Mouse (Mus musculus) midbrain, postnatal 0 days (tissue): ENCODE data around the gene Ndufa11. TPM values are rescaled to one million over a fixed set of nuclear protein-coding genes. Genes with fewer than 3 reads are reported as not detected.

ENCODE experiments used
- ATAC-seq: fragments of 200-750 bp; cut with Nextera tagmentation; 2 replicates; pipeline ENCODE4 v1.8.0; 2017; ENCODE audit warnings: moderate number of reproducible peaks, mild to moderate bottlenecking, moderate TSS enrichment, moderate library complexity; ENCODE audit not compliant: low FRiP score
- DNase-seq: peaks from one replicate; pipeline ENCODE4 v3.0.0-alpha.2; 2015; ENCODE audit warnings: low spot score
- H3K27ac ChIP-seq: fragments of 300-500 bp; sonication (generic); 2 replicates; pipeline ENCODE4 v1.5.1; 2014; ENCODE audit warnings: low read depth, mild to moderate bottlenecking, low read length, mixed read lengths
- H3K27me3 ChIP-seq: fragments of 300-500 bp; sonication (generic); 2 replicates; pipeline ENCODE4 v1.6.1; 2014; ENCODE audit warnings: low read length, control low read depth, mixed read lengths; ENCODE audit not compliant: insufficient read depth
- H3K36me3 ChIP-seq: fragments of 300-500 bp; sonication (generic); 2 replicates; pipeline ENCODE4 v1.6.1; 2014; ENCODE audit warnings: low read length, control low read depth, mixed read lengths; ENCODE audit not compliant: insufficient read depth
- H3K4me1 ChIP-seq: fragments of 300-500 bp; sonication (generic); 2 replicates; pipeline ENCODE4 v1.6.1; 2014; ENCODE audit warnings: mild to moderate bottlenecking, control low read depth, antibody characterized with exemption, low read length, mixed read lengths; ENCODE audit not compliant: insufficient read depth
- H3K4me2 ChIP-seq: fragments of 300-500 bp; sonication (generic); 2 replicates; pipeline ENCODE4 v1.6.1; 2014; ENCODE audit warnings: low read depth, mild to moderate bottlenecking, low read length, mixed read lengths; ENCODE audit not compliant: poor library complexity, severe bottlenecking
- H3K4me3 ChIP-seq: fragments of 300-500 bp; sonication (generic); 2 replicates; pipeline ENCODE4 v1.5.1; 2014; ENCODE audit warnings: low read depth, mild to moderate bottlenecking, low read length, moderate library complexity
- H3K9ac ChIP-seq: fragments of 300-500 bp; sonication (generic); replicated peaks from 2 replicates; pipeline ENCODE4 v1.6.1; 2014; ENCODE audit warnings: mild to moderate bottlenecking, low read length, moderate library complexity, mixed read lengths; ENCODE audit not compliant: poor library complexity, severe bottlenecking
- H3K9me3 ChIP-seq: fragments of 300-500 bp; sonication (generic); 2 replicates; pipeline ENCODE4 v1.6.1; 2016; ENCODE audit warnings: low read length, control low read depth
- CTCF ChIP-seq: IDR thresholded peaks from 2 replicates; pipeline ENCODE4 v1.5.1; 2016; ENCODE audit warnings: antibody characterized with exemption, mild to moderate bottlenecking
- WGBS: fragments of 180-500 bp; shearing (Covaris S2); extraction: QIAGEN DNeasy Blood & Tissue Kit; methylation state at CpG from one replicate; pipeline ENCODE4 v1.1.7; 2014; 5-methylcytosine and 5-hydroxymethylcytosine counted together
- polyA plus RNA-seq: library from polyadenylated mRNA; unstranded; fragments of >200 nt; fragmentation: Nextera tagmentation; extraction: Ambion mirVana; gene quantifications from 2 replicates; pipeline ENCODE4 v1.2.1, GENCODE M21; 2015
- total RNA-seq: library from RNA; depleted of rRNA; stranded (reverse); fragments of >200 nt; gene quantifications from 2 replicates; pipeline ENCODE4 v1.2.3, GENCODE M21; 2014

Gene Ndufa11
- total and polyA plus RNA-seq, 2 experiments from 2014 or later = 480 to 630 TPM

DNA sequence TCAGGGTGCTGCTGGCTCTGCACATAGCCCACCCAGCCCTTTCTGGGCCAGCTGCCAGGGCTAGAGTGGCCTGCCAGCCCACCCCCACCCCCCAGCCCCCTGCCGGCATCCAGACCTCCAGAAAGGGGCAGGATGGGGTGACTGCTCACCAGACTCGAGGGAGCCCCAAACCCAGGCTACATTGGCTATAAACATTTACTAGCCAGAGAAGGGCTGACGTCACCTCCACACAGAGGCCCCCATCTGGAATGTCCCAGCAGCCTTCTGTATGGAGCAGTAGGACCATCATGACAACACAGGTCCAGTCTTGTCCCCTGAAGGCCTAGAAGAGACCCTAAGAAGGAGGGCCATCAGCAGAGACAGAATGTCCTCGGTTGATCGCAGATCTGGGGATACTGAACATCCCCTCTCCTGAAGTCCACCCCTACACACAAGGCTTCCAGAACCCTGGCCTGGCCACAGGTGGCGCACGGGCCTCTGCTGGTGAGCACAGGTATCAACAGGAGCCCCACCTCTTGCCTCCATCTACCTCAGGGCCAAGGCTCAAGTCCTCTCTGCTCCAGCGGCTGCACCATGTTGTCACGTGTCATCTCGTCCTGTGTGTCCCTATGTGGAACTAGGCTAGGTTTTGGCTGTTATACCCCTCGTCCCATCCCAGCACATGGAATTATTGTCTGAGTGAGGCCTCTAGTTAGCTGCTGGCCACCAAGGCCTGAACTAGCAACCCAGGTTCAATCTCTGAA is 6.0 kb downstream of the Ndufa11 start:
- Histone ChIP-seq H3K4me3 (no peak overlapping the region), H3K4me2 (no peak overlapping the region), H3K27me3 (no peaks in the 10 kb centered on the region), H3K27ac (no peak overlapping the region), H3K9me3 (no peaks in the 10 kb centered on the region), H3K36me3 (peaks cover 26% of the 10 kb centered on the region), H3K4me1 (peaks cover 8% of the 10 kb centered on the region), H3K9ac (no peak overlapping the region)
- 85% methylated on average over 11 of the region's 11 CpGs for WGBS
- no peak for ATAC-seq
- TF ChIP-seq CTCF = no peak; the same call in 1 of the 2 replicates
- DNase-seq = no peak

DNA sequence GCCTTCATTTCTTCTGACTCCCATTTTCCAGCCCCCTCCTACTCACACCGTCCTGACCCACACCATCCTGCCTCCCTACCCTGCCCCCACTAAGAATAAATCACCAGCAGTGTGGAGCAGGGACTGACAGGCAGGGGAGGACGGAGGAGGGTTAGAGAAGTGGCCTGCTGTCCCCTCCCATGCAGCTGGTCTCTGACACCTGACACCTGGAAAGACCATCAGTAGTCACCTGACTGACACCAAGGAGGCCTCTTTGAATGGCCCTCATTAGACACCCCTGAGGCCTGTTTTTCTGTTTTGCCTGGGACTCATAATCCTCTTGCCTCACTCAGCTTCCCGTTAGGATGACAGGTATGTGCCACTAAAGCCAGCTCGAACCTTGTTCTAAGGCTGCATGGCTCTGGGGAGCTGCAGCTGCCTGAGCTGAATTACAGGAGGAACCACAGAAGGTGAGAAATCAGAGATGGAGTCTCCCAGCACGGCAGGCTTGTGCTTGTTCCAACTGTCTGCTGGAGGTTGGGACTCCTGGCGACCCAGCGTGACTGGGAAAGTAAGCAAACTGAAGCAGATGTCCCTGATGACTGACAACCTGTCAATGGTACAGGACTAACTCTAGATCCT is 9.6 kb downstream of the Ndufa11 start:
- Histone ChIP-seq H3K9ac (no peak overlapping the region), H3K4me2 (no peak overlapping the region), H3K4me3 (no peak overlapping the region), H3K9me3 (no peaks in the 10 kb centered on the region), H3K36me3 (peaks cover 17% of the 10 kb centered on the region), H3K27me3 (no peaks in the 10 kb centered on the region), H3K4me1 (no peaks in the 10 kb centered on the region), H3K27ac (no peak overlapping the region)
- no peak for ATAC-seq
- WGBS = 21% methylated on average over 7 of the region's 7 CpGs
- DNase-seq = no peak
- TF ChIP-seq CTCF = no peak

GRCm38 (mm10) chr17:56727659-56728058 is 10.1 kb downstream of the Ndufa11 start:
- no peaks in the 10 kb centered on the region for H3K4me1 ChIP-seq
- no peak overlapping the region for H3K9ac ChIP-seq
- no peak overlapping the region for H3K27ac ChIP-seq
- ATAC-seq (no peak), DNase-seq (no peak)
- no peaks in the 10 kb centered on the region for H3K9me3 ChIP-seq
- TF ChIP-seq CTCF = no peak
- peaks cover 12% of the 10 kb centered on the region for H3K36me3 ChIP-seq
- WGBS = 19% methylated on average over 12 of the region's 12 CpGs
- no peak overlapping the region for H3K4me3 ChIP-seq
- H3K4me2 ChIP-seq = no peak overlapping the region
- H3K27me3 ChIP-seq = no peaks in the 10 kb centered on the region

DNA sequence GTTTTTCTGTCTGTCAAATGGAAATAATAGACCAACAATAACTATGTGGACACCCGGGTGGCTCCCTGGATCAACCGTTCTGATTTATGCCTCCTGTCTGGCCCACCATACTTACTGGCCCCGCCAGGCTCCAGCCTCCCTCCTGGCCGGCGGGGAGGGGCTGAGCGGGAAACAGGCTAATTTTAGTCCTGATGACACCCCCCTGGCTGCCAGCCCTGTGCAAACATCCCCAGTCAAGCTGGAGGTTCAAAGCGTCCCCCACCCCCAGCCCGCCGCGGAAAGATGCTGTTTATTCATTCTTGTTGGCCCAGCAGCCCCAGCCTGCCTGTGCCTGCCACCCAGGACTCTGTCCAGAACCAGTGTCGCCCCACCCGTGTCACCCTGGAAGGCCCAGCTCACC is 10.6 kb downstream of the Ndufa11 start:
- Histone ChIP-seq H3K4me1 (no peaks in the 10 kb centered on the region), H3K36me3 (peaks cover 8% of the 10 kb centered on the region), H3K27ac (no peak overlapping the region), H3K4me2 (no peak overlapping the region), H3K9ac (no peak overlapping the region), H3K27me3 (no peaks in the 10 kb centered on the region), H3K9me3 (no peaks in the 10 kb centered on the region), H3K4me3 (no peak overlapping the region)
- ATAC-seq (no peak), DNase-seq (no peak)
- no peak for TF ChIP-seq CTCF
- WGBS = 51% methylated on average over 12 of the region's 12 CpGs

DNA sequence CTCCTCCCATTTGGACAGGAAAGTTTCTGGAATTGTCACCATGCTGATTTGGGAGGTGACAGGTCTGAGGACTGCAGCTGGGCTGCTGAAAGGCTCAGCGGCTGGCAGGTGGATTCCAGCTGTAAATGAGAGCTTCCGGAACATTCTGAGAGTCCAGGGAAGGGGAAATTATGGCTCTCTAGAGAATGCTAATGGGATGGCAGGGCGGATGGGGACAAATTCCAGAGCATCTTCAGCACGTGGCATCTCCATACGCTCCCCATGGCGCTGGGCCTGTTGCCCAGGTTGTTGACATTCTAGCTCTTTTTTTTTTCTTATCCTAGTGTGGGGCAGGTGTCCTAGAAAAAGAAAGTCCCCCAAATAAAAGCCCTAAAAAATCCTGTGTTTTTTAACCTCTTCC is 11.6 kb downstream of the Ndufa11 start:
- Histone ChIP-seq H3K27ac (no peak overlapping the region), H3K4me1 (no peaks in the 10 kb centered on the region), H3K9ac (no peak overlapping the region), H3K4me2 (no peak overlapping the region), H3K27me3 (no peaks in the 10 kb centered on the region), H3K36me3 (no peaks in the 10 kb centered on the region), H3K4me3 (no peak overlapping the region), H3K9me3 (no peaks in the 10 kb centered on the region)
- no peak for DNase-seq
- TF ChIP-seq CTCF = no peak
- ATAC-seq = no peak
- 57% methylated on average over 6 of the region's 6 CpGs for WGBS

GRCm38 (mm10) chr17:56729656-56730055 is 12.1 kb downstream of the Ndufa11 start:
- Histone ChIP-seq H3K4me3 (no peak overlapping the region), H3K4me2 (no peak overlapping the region), H3K4me1 (no peaks in the 10 kb centered on the region), H3K27ac (no peak overlapping the region), H3K9ac (no peak overlapping the region), H3K9me3 (no peaks in the 10 kb centered on the region), H3K27me3 (no peaks in the 10 kb centered on the region), H3K36me3 (no peaks in the 10 kb centered on the region)
- no peak for TF ChIP-seq CTCF
- 42% methylated on average over 2 of the region's 2 CpGs for WGBS
- DNase-seq = no peak
- no peak for ATAC-seq
